Mouse (Mus musculus): Measurements from ENCODE around the gene Rps16. TPM values are rescaled to one million over a fixed set of nuclear protein-coding genes. Genes with fewer than 3 reads are reported as not detected.

Gene Rps16
- total RNA-seq, 1 experiment = 1,678 TPM

DNA sequence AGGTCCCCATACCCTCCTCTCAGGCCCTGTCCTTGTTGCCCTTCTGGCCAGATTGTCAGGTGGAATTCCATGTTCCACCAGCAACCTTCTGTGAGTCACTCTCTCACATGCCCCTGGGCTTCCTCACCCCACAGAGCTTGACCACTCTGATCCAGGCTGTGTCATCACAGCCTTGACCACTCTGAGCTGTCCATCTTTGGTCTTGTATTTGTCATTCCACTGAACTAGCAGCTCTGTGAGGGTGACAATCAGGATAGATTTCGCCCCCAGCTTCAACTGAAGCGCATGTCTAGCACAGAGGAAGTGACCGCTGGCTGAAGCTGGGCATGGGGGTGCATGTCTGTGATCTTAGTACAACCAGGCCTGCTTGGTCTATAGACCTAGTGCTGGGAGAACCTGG is 39.9 kb downstream of the Rps16 start:
- H3K9me3 ChIP-seq (ENCODE audit: control insufficient read depth, insufficient read depth, low read depth, low read length) = no peaks in the 10 kb centered on the region
- no peak overlapping the region for H3K9ac ChIP-seq (ENCODE audit: insufficient read depth, low read depth, low read length, poor library complexity, severe bottlenecking)
- no peak for TF ChIP-seq ZC3H11A (IDR thresholded peaks at IDR 0.05; ENCODE audit: borderline replicate concordance, low read depth, low read length)
- TF ChIP-seq HCFC1 (IDR thresholded peaks at IDR 0.05; ENCODE audit: borderline replicate concordance, insufficient read depth, low read length) = no peak
- no peak for TF ChIP-seq CHD2 (IDR thresholded peaks at IDR 0.05; ENCODE audit: low read depth, low read length)
- no peak for TF ChIP-seq ZNF384 (IDR thresholded peaks at IDR 0.05; ENCODE audit: low read depth, low read length)
- no peak for TF ChIP-seq MAFK (IDR thresholded peaks at IDR 0.05; ENCODE audit: insufficient read depth, low read depth, low read length)
- H3K4me3 ChIP-seq (ENCODE audit: insufficient read depth in 1 of 2, low read depth in 1 of 2, low read length in 2 of 2, poor library complexity in 1 of 2, severe bottlenecking in 1 of 2) = no peak overlapping the region
- peaks cover 0 to 6% of the 10 kb centered on the region in 2 experiments; a peak in 2 of 4 replicates for H3K4me1 ChIP-seq (ENCODE audit: control insufficient read depth in 2 of 2, insufficient read depth in 2 of 2, low read length in 2 of 2, poor library complexity in 1 of 2)
- in situ Hi-C loops (cut with MboI; ENCODE audit: low sequenced_read_pairs in 2 of 2, unreplicated experiment in 2 of 2) = no loop called here
- no peak for DNase-seq (ENCODE audit: low read depth, low spot score)
- H3K27ac ChIP-seq (ENCODE audit: insufficient read depth, low read depth, low read length, poor library complexity, severe bottlenecking) = no peak overlapping the region
- H3K36me3 ChIP-seq (ENCODE audit: control insufficient read depth, insufficient read depth, low read length, poor library complexity, severe bottlenecking) = peaks cover 18% of the 10 kb centered on the region

DNA sequence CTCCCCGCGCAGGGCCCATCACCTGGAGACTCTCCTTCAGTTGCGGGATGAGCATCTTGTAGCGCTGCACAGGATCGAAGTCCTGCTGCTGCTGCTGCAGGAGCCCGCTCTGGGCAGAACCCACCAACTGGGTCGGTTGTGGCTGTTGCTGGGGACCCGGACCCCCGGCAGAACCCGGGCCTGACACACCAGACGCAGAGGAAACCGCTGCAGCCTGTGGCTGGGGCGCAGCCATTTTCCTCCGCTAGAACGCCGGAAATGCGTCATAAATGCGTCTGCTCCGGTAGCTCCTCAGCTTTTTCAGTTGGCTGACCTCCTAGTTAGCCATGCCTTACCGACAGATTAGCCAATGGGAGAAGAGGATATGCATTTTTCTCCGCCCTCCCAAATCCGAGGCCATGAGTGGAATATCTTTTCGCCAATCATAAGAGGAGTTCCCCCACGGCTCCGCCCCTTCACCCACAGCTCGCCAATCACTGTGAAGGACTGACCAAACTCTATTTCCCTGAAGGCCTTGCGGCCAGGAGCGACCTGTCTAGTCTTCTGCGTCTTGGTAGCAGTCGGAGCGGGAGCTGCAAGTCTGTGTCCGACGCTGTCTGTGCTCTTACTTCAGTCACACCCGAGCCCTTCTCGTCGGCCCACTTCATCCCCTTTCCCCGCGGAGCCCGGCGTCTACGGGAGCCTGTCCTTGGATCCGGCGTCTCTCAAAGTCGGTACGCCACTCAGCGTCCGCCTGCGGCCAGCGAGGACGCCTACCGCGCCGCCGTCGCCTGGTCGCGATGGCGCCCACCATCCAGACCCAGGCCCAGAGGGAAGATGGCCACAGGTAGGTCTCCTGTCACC is 42.2 kb downstream of the Rps16 start, which contains the start of the genes Med29 and Paf1:
Med29 (minus strand) TSS at position 280 of the 843 bp plus-strand sequence.
Paf1 (plus strand) TSS at position 523 of the 843 bp plus-strand sequence.
- peak; percentile 98 for DNase-seq (ENCODE audit: low read depth, low spot score)
- Histone ChIP-seq H3K27ac (ENCODE audit: insufficient read depth, low read depth, low read length, poor library complexity, severe bottlenecking) (peak within 1 kb of the TSS; percentile 35; the same call in 1 of the 2 replicates), H3K4me1 (ENCODE audit: control insufficient read depth in 2 of 2, insufficient read depth in 2 of 2, low read length in 2 of 2, poor library complexity in 1 of 2) (no peaks in the 10 kb centered on the region), H3K9me3 (ENCODE audit: control insufficient read depth, insufficient read depth, low read depth, low read length) (no peaks in the 10 kb centered on the region), H3K4me3 (ENCODE audit: insufficient read depth in 1 of 2, low read depth in 1 of 2, low read length in 2 of 2, poor library complexity in 1 of 2, severe bottlenecking in 1 of 2) (peak within 1 kb of the TSS; percentile 93 to 99), H3K36me3 (ENCODE audit: control insufficient read depth, insufficient read depth, low read length, poor library complexity, severe bottlenecking) (peaks cover 29% of the 10 kb centered on the region), H3K9ac (ENCODE audit: insufficient read depth, low read depth, low read length, poor library complexity, severe bottlenecking) (peak within 1 kb of the TSS; percentile 89)
- TF ChIP-seq HCFC1 (IDR thresholded peaks at IDR 0.05; ENCODE audit: borderline replicate concordance, insufficient read depth, low read length) = 0 out of 2 replicates have a peak, but pooled peaks have one; percentile 19
- peak; percentile 73 for TF ChIP-seq CHD2 (IDR thresholded peaks at IDR 0.05; ENCODE audit: low read depth, low read length)
- no peak for TF ChIP-seq MAFK (IDR thresholded peaks at IDR 0.05; ENCODE audit: insufficient read depth, low read depth, low read length)
- no peak for TF ChIP-seq ZNF384 (IDR thresholded peaks at IDR 0.05; ENCODE audit: low read depth, low read length)
- in situ Hi-C loops (cut with MboI; ENCODE audit: low sequenced_read_pairs in 2 of 2, unreplicated experiment in 2 of 2) = no loop called here

DNA sequence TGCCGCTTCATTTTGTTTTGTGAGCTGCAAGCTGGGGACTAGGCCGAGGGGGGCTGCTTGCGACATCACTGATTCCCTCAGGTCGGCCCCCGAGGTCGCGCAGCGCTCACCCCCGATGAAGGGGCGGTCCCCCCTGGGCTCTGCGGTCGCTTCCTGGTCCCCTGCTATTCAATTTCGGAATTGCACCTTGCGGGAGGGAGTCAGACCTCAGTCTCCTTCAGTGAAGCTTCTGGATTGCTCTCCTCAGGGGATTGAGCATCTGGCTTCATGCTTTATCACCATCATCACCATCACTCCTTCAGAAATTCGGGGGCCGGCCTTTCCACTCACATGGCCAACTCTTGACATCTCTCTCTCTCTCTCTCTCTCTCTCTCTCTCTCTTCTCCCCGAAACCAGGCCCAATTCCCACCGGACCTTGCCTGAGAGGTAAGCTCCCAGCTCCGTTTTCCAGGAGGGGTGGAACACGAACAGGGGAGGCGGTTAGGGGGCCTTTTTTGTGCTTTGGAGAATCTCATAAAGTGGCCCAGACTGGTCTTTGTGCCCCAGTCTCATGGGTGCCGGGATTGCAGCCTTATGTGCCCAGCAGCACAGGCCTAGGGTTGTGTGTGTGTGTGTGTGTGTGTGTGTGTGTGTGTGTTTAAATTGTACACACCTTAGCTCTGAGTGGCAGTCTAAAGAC is 43.0 kb downstream of the Rps16 start:
- TF ChIP-seq HCFC1 (IDR thresholded peaks at IDR 0.05; ENCODE audit: borderline replicate concordance, insufficient read depth, low read length) (no peak), ZC3H11A (IDR thresholded peaks at IDR 0.05; ENCODE audit: borderline replicate concordance, low read depth, low read length) (no peak), ZNF384 (IDR thresholded peaks at IDR 0.05; ENCODE audit: low read depth, low read length) (no peak), CHD2 (IDR thresholded peaks at IDR 0.05; ENCODE audit: low read depth, low read length) (no peak), MAFK (IDR thresholded peaks at IDR 0.05; ENCODE audit: insufficient read depth, low read depth, low read length) (no peak)
- peak overlapping the region; percentile 89 for H3K9ac ChIP-seq (ENCODE audit: insufficient read depth, low read depth, low read length, poor library complexity, severe bottlenecking)

DNA sequence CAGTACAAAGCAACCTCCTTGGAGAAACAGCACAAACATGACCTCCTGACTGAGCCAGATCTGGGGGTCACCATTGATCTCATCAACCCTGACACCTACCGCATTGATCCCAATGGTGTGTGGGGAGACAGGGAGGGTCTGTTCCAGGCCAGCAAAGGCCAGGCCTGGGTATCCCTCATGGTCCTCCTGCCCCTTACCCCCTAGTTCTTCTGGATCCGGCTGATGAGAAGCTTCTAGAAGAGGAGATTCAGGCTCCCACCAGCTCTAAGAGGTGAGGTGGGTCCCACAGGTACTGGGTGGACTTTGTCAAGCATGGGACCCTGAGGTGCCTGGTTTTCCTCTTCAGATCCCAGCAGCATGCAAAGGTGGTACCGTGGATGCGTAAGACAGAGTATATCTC is 45.0 kb downstream of the Rps16 start:
- H3K36me3 ChIP-seq (ENCODE audit: control insufficient read depth, insufficient read depth, low read length, poor library complexity, severe bottlenecking) = peaks cover 34% of the 10 kb centered on the region

More for the DNA sequence above, 43.0 kb downstream of the Rps16 start:
- H3K27ac ChIP-seq (ENCODE audit: insufficient read depth, low read depth, low read length, poor library complexity, severe bottlenecking) = peak overlapping the region; percentile 35; the same call in 1 of the 2 replicates
- no peaks in the 10 kb centered on the region for H3K4me1 ChIP-seq (ENCODE audit: control insufficient read depth in 2 of 2, insufficient read depth in 2 of 2, low read length in 2 of 2, poor library complexity in 1 of 2)
- no peak for DNase-seq (ENCODE audit: low read depth, low spot score)
- in situ Hi-C loops (cut with MboI; ENCODE audit: low sequenced_read_pairs in 2 of 2, unreplicated experiment in 2 of 2) = no loop called here
- peak overlapping the region; percentile 83 to 93 for H3K4me3 ChIP-seq (ENCODE audit: insufficient read depth in 1 of 2, low read depth in 1 of 2, low read length in 2 of 2, poor library complexity in 1 of 2, severe bottlenecking in 1 of 2)
- no peaks in the 10 kb centered on the region for H3K9me3 ChIP-seq (ENCODE audit: control insufficient read depth, insufficient read depth, low read depth, low read length)
- H3K36me3 ChIP-seq (ENCODE audit: control insufficient read depth, insufficient read depth, low read length, poor library complexity, severe bottlenecking) = peaks cover 33% of the 10 kb centered on the region

More for the DNA sequence above, 45.0 kb downstream of the Rps16 start:
- no peak for DNase-seq (ENCODE audit: low read depth, low spot score)
- H3K27ac ChIP-seq (ENCODE audit: insufficient read depth, low read depth, low read length, poor library complexity, severe bottlenecking) = no peak overlapping the region
- H3K4me3 ChIP-seq (ENCODE audit: insufficient read depth in 1 of 2, low read depth in 1 of 2, low read length in 2 of 2, poor library complexity in 1 of 2, severe bottlenecking in 1 of 2) = no peak overlapping the region
- H3K9ac ChIP-seq (ENCODE audit: insufficient read depth, low read depth, low read length, poor library complexity, severe bottlenecking) = no peak overlapping the region
- no peaks in the 10 kb centered on the region for H3K9me3 ChIP-seq (ENCODE audit: control insufficient read depth, insufficient read depth, low read depth, low read length)
- in situ Hi-C loops (cut with MboI; ENCODE audit: low sequenced_read_pairs in 2 of 2, unreplicated experiment in 2 of 2) = no loop called here
- H3K4me1 ChIP-seq (ENCODE audit: control insufficient read depth in 2 of 2, insufficient read depth in 2 of 2, low read length in 2 of 2, poor library complexity in 1 of 2) = peaks cover 0 to 5% of the 10 kb centered on the region in 2 experiments; a peak in 1 of 4 replicates
- TF ChIP-seq CHD2 (IDR thresholded peaks at IDR 0.05; ENCODE audit: low read depth, low read length) (no peak), ZC3H11A (IDR thresholded peaks at IDR 0.05; ENCODE audit: borderline replicate concordance, low read depth, low read length) (no peak), ZNF384 (IDR thresholded peaks at IDR 0.05; ENCODE audit: low read depth, low read length) (no peak), HCFC1 (IDR thresholded peaks at IDR 0.05; ENCODE audit: borderline replicate concordance, insufficient read depth, low read length) (no peak), MAFK (IDR thresholded peaks at IDR 0.05; ENCODE audit: insufficient read depth, low read depth, low read length) (no peak)
